Mouse (Mus musculus) limb, embryonic 14.5 days (tissue): ENCODE data around the gene Usf1. TPM values are rescaled to one million over a fixed set of nuclear protein-coding genes. Genes with fewer than 3 reads are reported as not detected.

Experiments
- ATAC-seq: fragments of 200-750 bp; cut with Nextera tagmentation; 2 replicates; pipeline ENCODE4 v1.8.0; 2017; ENCODE audit warnings: low read depth, moderate number of reproducible peaks, moderate TSS enrichment; ENCODE audit not compliant: low FRiP score
- DNase-seq: peaks from one replicate; pipeline ENCODE4 v3.0.0-alpha.2; 2015; ENCODE audit warnings: low spot score
- H3K27ac ChIP-seq: fragments of 300-500 bp; sonication (generic); replicated peaks from 2 replicates; pipeline ENCODE4 v1.5.1; 2014; ENCODE audit warnings: low read depth, mild to moderate bottlenecking, low read length, moderate library complexity, mixed read lengths
- H3K27me3 ChIP-seq: fragments of 300-500 bp; sonication (generic); 2 replicates; pipeline ENCODE4 v1.6.1; 2014; ENCODE audit warnings: low read length, mixed read lengths; ENCODE audit not compliant: control insufficient read depth, insufficient read depth
- H3K36me3 ChIP-seq: fragments of 300-500 bp; sonication (generic); 2 replicates; pipeline ENCODE4 v1.6.1; 2014; ENCODE audit warnings: mild to moderate bottlenecking, low read length, moderate library complexity, mixed read lengths; ENCODE audit not compliant: control insufficient read depth, insufficient read depth
- H3K4me1 ChIP-seq: fragments of 300-500 bp; sonication (generic); 2 replicates; pipeline ENCODE4 v1.6.1; 2014; ENCODE audit warnings: antibody characterized with exemption, low read length, mixed read lengths; ENCODE audit not compliant: control insufficient read depth, insufficient read depth
- H3K4me2 ChIP-seq: fragments of 300-500 bp; sonication (generic); replicated peaks from 2 replicates; pipeline ENCODE4 v1.6.1; 2014; ENCODE audit warnings: low read depth, mild to moderate bottlenecking, low read length, moderate library complexity; ENCODE audit not compliant: severe bottlenecking
- H3K4me3 ChIP-seq: fragments of 300-500 bp; sonication (generic); replicated peaks from 2 replicates; pipeline ENCODE4 v1.5.1; 2014; ENCODE audit warnings: low read length
- H3K9ac ChIP-seq: fragments of 300-500 bp; sonication (generic); 2 replicates; pipeline ENCODE4 v1.6.1; 2014; ENCODE audit warnings: mild to moderate bottlenecking, low read depth, low read length, moderate library complexity; ENCODE audit not compliant: severe bottlenecking
- H3K9me3 ChIP-seq: fragments of 300-500 bp; sonication (generic); 2 replicates; pipeline ENCODE4 v1.6.1; 2016; ENCODE audit warnings: low read length; ENCODE audit not compliant: control insufficient read depth
- POLR2A ChIP-seq: fragments of 200-500 bp; IDR thresholded peaks from 2 replicates; pipeline ENCODE4 v1.8.0; 2012; ENCODE audit warnings: inconsistent platforms, mild to moderate bottlenecking, moderate library complexity, borderline replicate concordance; ENCODE audit not compliant: insufficient read depth, insufficient read length; ENCODE audit errors: extremely low read depth
- WGBS: fragments of 180-500 bp; shearing (Covaris S2); extraction: QIAGEN DNeasy Blood & Tissue Kit; methylation state at CpG from one replicate; pipeline ENCODE4 v1.1.7; 2014; 5-methylcytosine and 5-hydroxymethylcytosine counted together
- polyA plus RNA-seq, 2 experiments: library from polyadenylated mRNA; depleted of rRNA in 1 of 2; stranded (reverse) in 1 of 2; unstranded in 1 of 2; fragments of >200 nt; fragmentation: Nextera tagmentation in 1 of 2; extraction: Ambion mirVana in 1 of 2; gene quantifications; 2 replicates each; pipeline versions ENCODE4 v1.2.1 to v1.2.3; 2012 to 2014

Gene Usf1
- polyA plus RNA-seq (2012; rRNA removed) (97.0 and 128 TPM in 2 replicates), polyA plus RNA-seq (2014; fragmentation: Nextera tagmentation; extraction: Ambion mirVana) (86.2 and 89.9 TPM in 2 replicates)

DNA sequence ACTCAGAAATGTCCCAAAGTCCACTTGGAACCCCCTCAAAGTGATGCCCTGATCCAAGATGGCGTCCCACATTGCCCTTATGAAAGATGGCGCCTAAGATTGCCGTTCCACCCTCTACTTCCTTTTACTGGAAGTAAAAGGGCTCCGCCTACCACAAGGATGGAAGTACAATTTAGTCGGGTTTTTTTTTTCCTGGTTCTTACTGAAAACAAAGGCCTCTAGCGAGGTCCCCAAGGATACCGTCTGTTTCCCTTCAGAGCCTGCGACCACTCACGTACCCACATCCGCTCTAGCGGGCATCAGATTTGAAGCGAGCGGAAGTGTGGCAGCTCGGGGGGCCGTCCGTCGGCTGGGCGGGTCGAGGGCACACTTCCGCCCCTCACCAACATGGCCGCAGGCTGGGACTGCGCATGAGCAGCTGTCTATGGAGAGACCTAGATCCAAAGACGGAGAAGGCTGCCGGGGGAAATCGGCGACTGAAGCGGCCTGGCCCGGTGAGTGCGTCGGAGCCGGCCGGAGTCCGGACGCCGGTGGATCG is at the start of gene Usf1:
Gene Usf1, plus strand, starts transcription at position 367 of the 538 bp plus-strand sequence.
- H3K9me3 ChIP-seq, result no peaks in the 10 kb centered on the region
- under 1% methylated on average over 36 of the region's 36 CpGs for WGBS
- H3K4me1 ChIP-seq, result peaks cover 8% of the 10 kb centered on the region
- H3K27ac ChIP-seq, result peak within 1 kb of the TSS; percentile 87
- H3K4me2 ChIP-seq, result peak within 1 kb of the TSS; percentile 60
- H3K4me3 ChIP-seq, result peak within 1 kb of the TSS; percentile 76
- H3K27me3 ChIP-seq, result no peaks in the 10 kb centered on the region
- DNase-seq, result peak; percentile 97
- peaks cover 10% of the 10 kb centered on the region for H3K36me3 ChIP-seq
- peak; percentile 38; the same call in 1 of the 2 replicates for TF ChIP-seq POLR2A
- H3K9ac ChIP-seq, result peak within 1 kb of the TSS; percentile 95
- peak; percentile 96 for ATAC-seq

DNA sequence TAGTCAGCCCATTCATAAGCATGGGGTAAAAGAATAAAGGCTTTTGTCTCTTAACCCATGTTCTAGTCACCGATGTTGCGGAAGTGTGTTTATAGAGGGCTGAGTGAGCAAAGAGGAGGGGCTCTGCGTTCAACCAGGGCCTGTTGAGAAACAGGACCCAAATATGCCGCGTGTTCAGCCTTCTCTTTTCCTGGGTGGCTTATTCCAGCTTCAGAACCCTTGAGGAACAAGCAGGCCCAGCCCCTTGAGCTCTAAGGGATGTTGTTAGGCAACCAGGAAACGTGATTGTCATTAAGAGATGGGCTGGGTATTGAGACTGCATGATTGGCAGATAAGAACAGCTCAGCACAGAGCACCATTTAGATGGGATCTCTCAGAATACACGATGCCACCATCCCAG is 45.2 kb upstream of the Usf1 start:
- Histone ChIP-seq H3K4me1 (peaks cover 7% of the 10 kb centered on the region; the same call in 1 of the 2 replicates), H3K27me3 (peaks cover 9% of the 10 kb centered on the region; the same call in 1 of the 2 replicates), H3K9ac (no peak overlapping the region), H3K9me3 (no peaks in the 10 kb centered on the region), H3K27ac (no peak overlapping the region), H3K36me3 (no peaks in the 10 kb centered on the region), H3K4me3 (no peak overlapping the region), H3K4me2 (no peak overlapping the region)
- ATAC-seq, result no peak
- DNase-seq, result no peak
- no peak for TF ChIP-seq POLR2A
- WGBS, result 70% methylated on average over 7 of the region's 7 CpGs

DNA sequence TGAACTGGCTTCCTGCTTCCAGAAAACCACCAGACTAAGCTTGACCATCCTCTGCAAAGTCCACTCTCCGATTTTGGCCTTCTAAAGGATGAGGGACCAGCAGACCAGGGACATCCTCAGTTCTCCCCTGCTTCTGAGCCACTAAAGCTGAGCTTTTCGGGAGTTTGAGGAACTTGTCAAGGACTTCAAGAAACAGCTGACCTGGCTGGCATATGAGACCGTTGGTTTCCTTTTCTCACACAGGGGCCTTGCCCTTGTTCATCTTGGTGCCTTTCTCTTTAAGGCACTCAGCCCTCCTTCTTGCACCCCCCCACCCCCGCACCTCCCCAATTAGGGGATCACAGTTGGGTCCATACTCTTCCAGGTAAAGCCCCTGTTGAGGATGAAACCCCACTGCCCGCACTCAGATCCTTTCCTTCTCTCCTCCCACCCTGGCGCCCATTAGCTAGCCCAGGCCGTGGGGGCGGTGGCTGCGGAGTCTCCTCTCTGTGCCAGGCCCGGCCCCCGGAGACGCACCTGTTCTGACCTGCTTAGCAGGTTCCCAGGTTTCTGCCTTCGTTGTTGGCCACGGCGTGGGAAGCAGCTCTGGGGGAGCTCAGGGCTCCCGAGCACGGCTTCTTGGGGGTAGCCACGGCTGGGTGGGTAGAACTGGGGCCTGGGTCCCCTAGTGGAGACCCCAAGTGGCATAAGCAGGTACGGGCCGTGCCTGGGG is 41.1 kb upstream of the Usf1 start, which contains the start of gene Nectin4:
Gene Nectin4, plus strand, starts transcription at position 255 of the 712 bp plus-strand sequence.
- Histone ChIP-seq H3K4me2 (peak within 1 kb of the TSS; percentile 21; the same call in 1 of the 2 replicates), H3K27me3 (peaks cover 17% of the 10 kb centered on the region), H3K4me3 (peak within 1 kb of the TSS; percentile 15; the same call in 1 of the 2 replicates), H3K9me3 (no peaks in the 10 kb centered on the region), H3K4me1 (no peaks in the 10 kb centered on the region), H3K9ac (no peak within 1 kb of the TSS), H3K27ac (no peak within 1 kb of the TSS), H3K36me3 (no peaks in the 10 kb centered on the region)
- ATAC-seq (no peak), DNase-seq (no peak)
- TF ChIP-seq POLR2A, result no peak
- 33% methylated on average over 19 of the region's 20 CpGs for WGBS

DNA sequence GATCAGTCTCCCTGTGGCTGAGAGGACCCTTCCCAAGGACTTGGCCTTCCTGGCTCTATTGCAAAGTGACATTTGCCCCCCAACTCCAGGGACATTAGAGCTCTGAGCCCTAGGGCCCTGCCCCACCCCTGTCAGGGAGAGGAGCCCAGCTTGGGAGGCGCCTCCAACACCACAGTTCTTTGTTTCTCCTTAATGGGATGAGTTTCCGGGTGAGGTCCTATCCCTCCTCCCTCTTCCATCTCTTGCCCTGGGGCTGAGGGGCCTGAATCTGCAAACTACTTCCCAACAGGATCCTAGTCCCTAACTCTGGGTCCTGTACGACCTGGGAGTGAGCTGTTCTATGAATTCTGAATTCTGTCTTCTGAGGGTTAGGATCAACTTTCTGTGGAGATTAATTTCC is 38.2 kb upstream of the Usf1 start:
- Histone ChIP-seq H3K27me3 (peaks cover 17% of the 10 kb centered on the region), H3K4me1 (no peaks in the 10 kb centered on the region), H3K27ac (no peak overlapping the region), H3K9ac (no peak overlapping the region), H3K9me3 (no peaks in the 10 kb centered on the region), H3K4me2 (no peak overlapping the region), H3K4me3 (no peak overlapping the region), H3K36me3 (no peaks in the 10 kb centered on the region)
- no peak for ATAC-seq
- no peak for TF ChIP-seq POLR2A
- 53% methylated on average over 3 of the region's 3 CpGs for WGBS
- DNase-seq, result no peak

DNA sequence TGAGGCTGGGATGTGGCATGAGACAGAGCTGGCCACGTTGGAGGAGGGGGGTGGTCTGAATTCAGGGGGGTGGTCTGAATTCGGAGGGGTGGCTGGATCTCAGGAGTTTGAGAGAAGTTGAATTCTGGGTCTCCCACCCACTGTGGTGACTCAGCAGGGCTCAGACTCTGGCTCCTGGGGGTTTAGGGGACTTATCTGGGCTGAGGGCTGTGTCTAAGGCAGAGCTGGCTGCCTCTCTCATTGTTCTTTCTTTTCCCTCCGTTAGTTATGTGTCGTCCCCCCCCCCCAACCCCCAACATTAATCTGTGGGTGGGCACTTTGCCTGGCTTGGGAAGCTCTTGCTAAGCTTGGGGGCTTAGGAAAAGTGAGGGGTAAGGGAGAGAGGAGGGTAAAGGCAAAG is 37.2 kb upstream of the Usf1 start:
- Histone ChIP-seq H3K4me3 (no peak overlapping the region), H3K4me2 (0 out of 2 replicates have a peak overlapping the region, but pooled peaks have one; percentile 8), H3K27me3 (peaks cover 17% of the 10 kb centered on the region), H3K4me1 (no peaks in the 10 kb centered on the region), H3K27ac (no peak overlapping the region), H3K9ac (peak overlapping the region; percentile 36; the same call in 1 of the 2 replicates), H3K9me3 (no peaks in the 10 kb centered on the region), H3K36me3 (no peaks in the 10 kb centered on the region)
- no peak for DNase-seq
- WGBS, result 0% methylated on average over 4 of the region's 4 CpGs
- peak; percentile 54 for ATAC-seq
- no peak for TF ChIP-seq POLR2A
